Mouse (Mus musculus) CH12.LX (cell line): ENCODE measurements around the gene Nedd8. TPM values are rescaled to one million over a fixed set of nuclear protein-coding genes. Genes with fewer than 3 reads are reported as not detected.

ENCODE experiments used
- DNase-seq: peaks from one replicate; pipeline ENCODE4 v3.0.0-alpha.2; 2013; ENCODE audit errors: extremely low read depth
- H3K27ac ChIP-seq: 2 replicates; pipeline ENCODE4 v1.5.1; 2012; ENCODE audit warnings: low read depth, mild to moderate bottlenecking, control low read depth, moderate library complexity; ENCODE audit not compliant: insufficient read depth
- H3K27me3 ChIP-seq: replicated peaks from 2 replicates; pipeline ENCODE3; 2012; ENCODE audit warnings: inconsistent platforms
- H3K36me3 ChIP-seq, 2 experiments: replicated peaks in 1 of 2; 2 replicates each; pipeline versions ENCODE3 to v1.6.1; 2012; ENCODE audit warnings: inconsistent platforms in 1 of 2, low read length in 1 of 2, mild to moderate bottlenecking in 1 of 2, mixed read lengths in 1 of 2, moderate library complexity in 1 of 2; ENCODE audit not compliant: control insufficient read depth in 1 of 2, insufficient read depth in 1 of 2
- H3K4me1 ChIP-seq, 2 experiments: 2 replicates each; pipeline ENCODE4 v1.6.1; 2012; ENCODE audit warnings: inconsistent platforms in 1 of 2, moderate library complexity in 1 of 2; ENCODE audit not compliant: insufficient read depth in 2 of 2, control insufficient read depth in 1 of 2
- H3K4me2 ChIP-seq: 2 replicates; pipeline ENCODE4 v1.6.1; 2012; ENCODE audit warnings: low read depth, mild to moderate bottlenecking, control low read depth; ENCODE audit not compliant: poor library complexity, insufficient read depth, severe bottlenecking
- H3K4me3 ChIP-seq, 3 experiments: fragments of 150-350 bp in 1 of 3; sonication (generic) in 1 of 3; replicated peaks in 1 of 3; 2 replicates each; pipeline versions ENCODE3 to v1.5.1; 2011 to 2012; ENCODE audit warnings: low read depth in 2 of 3, low read length in 2 of 3, mild to moderate bottlenecking in 2 of 3, moderate library complexity in 2 of 3, control low read depth in 1 of 3, improper control_type of control experiment in 1 of 3, inconsistent platforms in 1 of 3, mixed read lengths in 1 of 3; ENCODE audit not compliant: poor library complexity in 1 of 3
- H3K79me2 ChIP-seq: replicated peaks from 2 replicates; pipeline ENCODE4 v1.6.1; 2012; ENCODE audit warnings: mild to moderate bottlenecking, moderate library complexity; ENCODE audit not compliant: control insufficient read depth, poor library complexity, insufficient read depth, severe bottlenecking; ENCODE audit errors: extremely low read depth
- H3K9ac ChIP-seq: 2 replicates; pipeline ENCODE4 v1.6.1; 2012; ENCODE audit warnings: low read depth, mild to moderate bottlenecking, control low read depth, moderate library complexity; ENCODE audit not compliant: insufficient read depth
- H3K9me3 ChIP-seq: replicated peaks from 2 replicates; pipeline ENCODE3; 2012; ENCODE audit warnings: low read length, inconsistent platforms, mixed read lengths
- CHD1 ChIP-seq: IDR thresholded peaks from 2 replicates; pipeline ENCODE4 v1.6.1; 2012; ENCODE audit warnings: low read depth, low read length, improper control_type of control experiment, inconsistent platforms
- CHD2 ChIP-seq: IDR thresholded peaks from 2 replicates; pipeline ENCODE4 v1.6.1; 2011; ENCODE audit warnings: low read length, improper control_type of control experiment
- ELF1 ChIP-seq: IDR thresholded peaks from 2 replicates; pipeline ENCODE4 v1.6.1; 2014; ENCODE audit warnings: low read depth, mild to moderate bottlenecking, inconsistent platforms, low read length, improper control_type of control experiment
- EP300 ChIP-seq: IDR thresholded peaks from 2 replicates; pipeline ENCODE4 v1.6.1; 2011; ENCODE audit warnings: low read length, improper control_type of control experiment
- ETS1 ChIP-seq: conservative IDR thresholded peaks from 2 replicates; pipeline ENCODE4 v1.6.1; 2012; ENCODE audit warnings: low read depth, mild to moderate bottlenecking, inconsistent platforms, low read length, improper control_type of control experiment, moderate library complexity
- HCFC1 ChIP-seq: IDR thresholded peaks from 2 replicates; pipeline ENCODE4 v1.6.1; 2012; ENCODE audit warnings: low read depth, mild to moderate bottlenecking, inconsistent platforms, low read length, improper control_type of control experiment
- IRF4 ChIP-seq: IDR thresholded peaks from 2 replicates; pipeline ENCODE4 v1.6.1; 2014; ENCODE audit warnings: low read depth, mild to moderate bottlenecking, inconsistent platforms, low read length, improper control_type of control experiment
- JUND ChIP-seq: conservative IDR thresholded peaks from 2 replicates; pipeline ENCODE4 v1.6.1; 2011; ENCODE audit warnings: low read depth, low read length, improper control_type of control experiment
- KAT2A ChIP-seq: IDR thresholded peaks from 2 replicates; pipeline ENCODE4 v1.6.1; 2012; ENCODE audit warnings: low read length, improper control_type of control experiment, inconsistent platforms; ENCODE audit not compliant: insufficient replicate concordance
- MAFK ChIP-seq: IDR thresholded peaks from 2 replicates; pipeline ENCODE4 v1.6.1; 2011; ENCODE audit warnings: low read length, improper control_type of control experiment; ENCODE audit not compliant: insufficient replicate concordance
- MAZ ChIP-seq: IDR thresholded peaks from 2 replicates; pipeline ENCODE4 v1.6.1; 2012; ENCODE audit warnings: low read depth, mild to moderate bottlenecking, inconsistent platforms, low read length, improper control_type of control experiment, moderate library complexity
- MEF2A ChIP-seq: IDR thresholded peaks from 2 replicates; pipeline ENCODE4 v1.6.1; 2014; ENCODE audit warnings: low read depth, mild to moderate bottlenecking, inconsistent platforms, low read length, improper control_type of control experiment, borderline replicate concordance
- MYC ChIP-seq: IDR thresholded peaks from 2 replicates; pipeline ENCODE4 v1.6.1; 2011; ENCODE audit warnings: low read depth, mild to moderate bottlenecking, improper control_type of control experiment, low read length
- NRF1 ChIP-seq: IDR thresholded peaks from 2 replicates; pipeline ENCODE4 v1.6.1; 2014; ENCODE audit warnings: low read depth, mild to moderate bottlenecking, inconsistent platforms, low read length, improper control_type of control experiment, moderate library complexity
- POLR2AphosphoS2 ChIP-seq: IDR thresholded peaks from 2 replicates; pipeline ENCODE4 v1.6.1; 2011; ENCODE audit warnings: low read depth, low read length, improper control_type of control experiment
- RAD21 ChIP-seq: IDR thresholded peaks from 2 replicates; pipeline ENCODE4 v1.6.1; 2011; ENCODE audit warnings: low read depth, mild to moderate bottlenecking, low read length, improper control_type of control experiment, moderate library complexity
- SMC3 ChIP-seq: IDR thresholded peaks from 2 replicates; pipeline ENCODE4 v1.6.1; 2011; ENCODE audit warnings: low read depth, low read length, improper control_type of control experiment
- TCF12 ChIP-seq: IDR thresholded peaks from 2 replicates; pipeline ENCODE4 v1.6.1; 2014; ENCODE audit warnings: low read depth, mild to moderate bottlenecking, inconsistent platforms, low read length, improper control_type of control experiment
- UBTF ChIP-seq: IDR thresholded peaks from 2 replicates; pipeline ENCODE4 v1.6.1; 2012; ENCODE audit warnings: low read depth, mild to moderate bottlenecking, inconsistent platforms, low read length, improper control_type of control experiment, moderate library complexity
- ZKSCAN1 ChIP-seq: IDR thresholded peaks from 2 replicates; pipeline ENCODE4 v1.6.1; 2012; ENCODE audit warnings: low read depth, inconsistent platforms, low read length, improper control_type of control experiment, borderline replicate concordance
- dilution Hi-C: fragments of 300-500 bp; cut with MboI; formaldehyde crosslinking; loops from 2 replicates; pipeline ENCODE4 v1.14.3; 2020; ENCODE audit warnings: low sequenced_read_pairs; ENCODE audit not compliant: extremely low pct_unique_long_range_greater_than_20kb, extremely low pct_ligation_motif_present
- in situ Hi-C: fragments of 300-500 bp; cut with MboI; formaldehyde crosslinking; loops from 3 replicates; pipeline ENCODE4 v1.14.3; 2019; ENCODE audit warnings: low sequenced_read_pairs, low pct_ligation_motif_present, low pct_unique_long_range_greater_than_20kb, mixed read lengths
- polyA plus RNA-seq: library from polyadenylated mRNA; unstranded; fragments of >175 nt; gene quantifications from 2 replicates; pipeline ENCODE4 v1.2.1, GENCODE M21; 2012; ENCODE audit warnings: low read depth; ENCODE audit not compliant: insufficient read length
- total RNA-seq, 2 experiments: library from RNA; depleted of rRNA; stranded (reverse); fragments of 300-350 nt in 1 of 2; fragments of >200 nt in 1 of 2; gene quantifications; 2 replicates each; pipeline ENCODE4 v1.2.3; 2012 to 2014

The Nedd8 gene
- total and polyA plus RNA-seq, 3 experiments: 276 to 513 (median 378) TPM

- no peak for TF ChIP-seq SMC3
- TF ChIP-seq TCF12: peak; percentile 76
- peak; percentile 32; the same call in 1 of the 2 replicates for TF ChIP-seq ETS1
- TF ChIP-seq ELF1: peak; percentile 78
- TF ChIP-seq MYC: peak; percentile 97
- TF ChIP-seq RAD21: no peak
- TF ChIP-seq ZKSCAN1: no peak
- TF ChIP-seq NRF1: no peak
- TF ChIP-seq MEF2A: peak; percentile 61; the same call in 1 of the 2 replicates
- TF ChIP-seq KAT2A: 0 out of 2 replicates have a peak, but pooled peaks have one; percentile 66
- TF ChIP-seq IRF4: peak; percentile 53; the same call in 1 of the 2 replicates
- TF ChIP-seq HCFC1: peak; percentile 80
- TF ChIP-seq MAZ: peak; percentile 81
- no peak for TF ChIP-seq EP300
- peak; percentile 85 for TF ChIP-seq POLR2AphosphoS2
- no peak for TF ChIP-seq JUND
- no peak for TF ChIP-seq MAFK
- peak; percentile 57; the same call in 1 of the 2 replicates for TF ChIP-seq CHD2
Measured at GRCm38 (mm10) chr14:55635523-55636007, 36.4 kb downstream of the Nedd8 start, which contains the start of gene Ipo4 (continued).

- H3K79me2 ChIP-seq: peaks cover 10% of the 10 kb centered on the region; the same call in 1 of the 2 replicates
- dilution Hi-C loops: no loop called here
- TF ChIP-seq MAZ (0 out of 2 replicates have a peak, but pooled peaks have one; percentile 22), ETS1 (no peak), CHD1 (no peak), UBTF (no peak)
- TF ChIP-seq, all 38 proteins: peak for 1
- H3K9me3 ChIP-seq: no peaks in the 10 kb centered on the region
- H3K27ac ChIP-seq: no peak overlapping the region; the same call in 1 of the 2 replicates
- peak overlapping the region; percentile 54 for H3K9ac ChIP-seq
- peak overlapping the region; percentile 75 to 89 (median 78) for H3K4me3 ChIP-seq
- H3K27me3 ChIP-seq: no peaks in the 10 kb centered on the region
- in situ Hi-C loops: no loop called here
- H3K4me1 ChIP-seq: peaks cover 4 to 25% of the 10 kb centered on the region in 2 experiments; a peak in 3 of 4 replicates
- H3K36me3 ChIP-seq: peaks cover 62 to 83% of the 10 kb centered on the region in 2 experiments
- peak overlapping the region; percentile 23 for H3K4me2 ChIP-seq
- DNase-seq: peak; percentile 23
Measured at GRCm38 (mm10) chr14:55634874-55635522, 36.9 kb downstream of the Nedd8 start.
